Mouse (Mus musculus): ENCODE measurements around the gene Dennd5b.
"Not testable (repeated sequence)": the region's sequence is repeated elsewhere in the genome, so short reads cannot be mapped to it uniquely, and the experiment has no call there.

The Dennd5b gene

GRCm38 (mm10) chr6:149005009-149005408, 96.5 kb downstream of the Dennd5b start:
- DNase-seq, result no peak

- no peak for DNase-seq
Observed at GRCm38 (mm10) chr6:148994327-148994999, 107.0 kb downstream of the Dennd5b start.

- DNase-seq, result peak in 1 of 2 experiments; percentile 27
Observed at GRCm38 (mm10) chr6:148993117-148994077, 108.1 kb downstream of the Dennd5b start.

GRCm38 (mm10) chr6:148992373-148993116, 108.9 kb downstream of the Dennd5b start:
- peak in 1 of 2 experiments; percentile 12 for DNase-seq

GRCm38 (mm10) chr6:148991660-148992372, 109.7 kb downstream of the Dennd5b start:
- DNase-seq, result no peak

- DNase-seq, result not testable (repeated sequence)
Observed at GRCm38 (mm10) chr6:148989792-148990491, 111.5 kb downstream of the Dennd5b start.

- no peak for DNase-seq
Observed at GRCm38 (mm10) chr6:148986003-148986402, 115.5 kb downstream of the Dennd5b start.

- peak in 1 of 2 experiments; percentile 7 for DNase-seq
Observed at GRCm38 (mm10) chr6:148980495-148980894, 121.0 kb downstream of the Dennd5b start.

- DNase-seq, result no peak
Observed at GRCm38 (mm10) chr6:148975096-148975495, 126.4 kb downstream of the Dennd5b start.

- DNase-seq, result no peak
Observed at GRCm38 (mm10) chr6:148972891-148973290, 128.6 kb downstream of the Dennd5b start.

- DNase-seq, result no peak
Observed at GRCm38 (mm10) chr6:148972059-148972848, 129.2 kb downstream of the Dennd5b start.

GRCm38 (mm10) chr6:148971385-148971940, 130.0 kb downstream of the Dennd5b start:
- DNase-seq, result peak in 1 of 2 experiments; percentile 7

- peak in 1 of 2 experiments; percentile 23 for DNase-seq
Observed at GRCm38 (mm10) chr6:148961285-148961684, 140.2 kb downstream of the Dennd5b start.

GRCm38 (mm10) chr6:148959540-148960238, 141.8 kb downstream of the Dennd5b start:
- DNase-seq, result no peak

GRCm38 (mm10) chr6:148958712-148959111, 142.8 kb downstream of the Dennd5b start:
- no peak for DNase-seq

- no peak for DNase-seq
Observed at GRCm38 (mm10) chr6:148957046-148957445, 144.4 kb downstream of the Dennd5b start.

- DNase-seq, result no peak
Observed at GRCm38 (mm10) chr6:148955641-148956420, 145.6 kb downstream of the Dennd5b start.

GRCm38 (mm10) chr6:148946881-148947405, 154.5 kb downstream of the Dennd5b start:
- DNase-seq, result peak in 1 of 2 experiments; percentile 10

- DNase-seq, result peak; percentile 99
Observed at GRCm38 (mm10) chr6:148946409-148946742, 155.1 kb downstream of the Dennd5b start, which contains the start of gene Sinhcaf. Gene Sinhcaf, minus strand, starts transcription at chr6:148946467.
